Mouse (Mus musculus) hindbrain, embryonic 15.5 days (tissue): ENCODE data around the gene Gm13272. TPM values are rescaled to one million over a fixed set of nuclear protein-coding genes. Genes with fewer than 3 reads are reported as not detected.

Experiments used
- polyA plus RNA-seq: library from polyadenylated mRNA; unstranded; fragments of >200 nt; fragmentation: Nextera tagmentation; extraction: Ambion mirVana; gene quantifications from 2 replicates; pipeline ENCODE4 v1.2.1, GENCODE M21; 2015

The Gm13272 gene
- polyA plus RNA-seq, 1 experiment from 2014 or later: not detected

Other genes with a start within 250 kb of the Gm13272 start
- not detected in 2 replicates for gene Ifna15, start 221.6 kb upstream of the Gm13272 start, polyA plus RNA-seq
- not detected in 2 replicates for gene Ifna14, start 208.1 kb upstream of the Gm13272 start, polyA plus RNA-seq
- not detected in 2 replicates for gene Ifna9, start 187.5 kb upstream of the Gm13272 start, polyA plus RNA-seq
- gene Ifna12, start 176.5 kb upstream of the Gm13272 start, polyA plus RNA-seq: not detected in 2 replicates
- not detected in 2 replicates for gene C87499, start 145.4 kb upstream of the Gm13272 start, polyA plus RNA-seq
- gene Ifna13, start 135.4 kb upstream of the Gm13272 start, polyA plus RNA-seq: not detected in 2 replicates
- gene Ifna16, start 102.9 kb upstream of the Gm13272 start, polyA plus RNA-seq: not detected in 2 replicates
- gene Ifna2, start 95.9 kb upstream of the Gm13272 start, polyA plus RNA-seq: not detected in 2 replicates
- gene Ifnab, start 88.5 kb upstream of the Gm13272 start, polyA plus RNA-seq: not detected in 2 replicates
- gene Gm26566, start 58.0 kb upstream of the Gm13272 start, polyA plus RNA-seq: 1.2 and 1.8 TPM in 2 replicates
- 100 and 103 TPM in 2 replicates for gene Klhl9, start 57.4 kb upstream of the Gm13272 start, polyA plus RNA-seq
- gene Gm13271, start 25.0 kb upstream of the Gm13272 start, polyA plus RNA-seq: not detected in 2 replicates
- gene Gm13283, start 19.7 kb upstream of the Gm13272 start, polyA plus RNA-seq: 0.16 TPM in 1 of 2 replicates, not detected in the other
- gene Gm13290, start 6.0 kb upstream of the Gm13272 start, polyA plus RNA-seq: 0.25 TPM in 1 of 2 replicates, not detected in the other
- not detected in 2 replicates for gene Gm13289, start 2.9 kb upstream of the Gm13272 start, polyA plus RNA-seq
- not detected in 2 replicates for gene Ifnz, start 2.3 kb downstream of the Gm13272 start, polyA plus RNA-seq
- not detected in 2 replicates for gene Gm13276, start 5.9 kb downstream of the Gm13272 start, polyA plus RNA-seq
- not detected in 2 replicates for gene Gm13277, start 8.8 kb downstream of the Gm13272 start, polyA plus RNA-seq
- gene Gm13278, start 11.7 kb downstream of the Gm13272 start, polyA plus RNA-seq: not detected in 2 replicates
- gene Gm13275, start 14.6 kb downstream of the Gm13272 start, polyA plus RNA-seq: not detected in 2 replicates
- not detected in 2 replicates for gene Gm13279, start 17.5 kb downstream of the Gm13272 start, polyA plus RNA-seq
- 0.13 TPM in 1 of 2 replicates, not detected in the other for gene Gm13285, start 19.8 kb downstream of the Gm13272 start, polyA plus RNA-seq
- gene Gm13287, start 23.4 kb downstream of the Gm13272 start, polyA plus RNA-seq: not detected in 2 replicates
- gene Gm13288, start 25.7 kb downstream of the Gm13272 start, polyA plus RNA-seq: not detected in 2 replicates
- not detected in 2 replicates for gene Ifna7, start 36.4 kb downstream of the Gm13272 start, polyA plus RNA-seq
- not detected in 2 replicates for gene Ifna11, start 40.1 kb downstream of the Gm13272 start, polyA plus RNA-seq
- not detected in 2 replicates for gene Ifna6, start 47.6 kb downstream of the Gm13272 start, polyA plus RNA-seq
- not detected in 2 replicates for gene Ifna5, start 55.7 kb downstream of the Gm13272 start, polyA plus RNA-seq
- gene Ifna4, start 62.0 kb downstream of the Gm13272 start, polyA plus RNA-seq: not detected in 2 replicates
- gene Ifna1, start 70.2 kb downstream of the Gm13272 start, polyA plus RNA-seq: not detected in 2 replicates
- gene Ifne, start 100.4 kb downstream of the Gm13272 start, polyA plus RNA-seq: not detected in 2 replicates